Comparison of ENCODE assay signal across 17 mouse cellular contexts in genomic region chr1:110118071-110118470, GRCm38 (mm10).
"Had no signal": no experiment of that assay in that cellular context is flagged by ENCODE, and none has a peak within 500 bp of the region (broad histone marks: within the 10 kb centered on the region; RNA-seq: fewer than 3 reads in every experiment).

No protein-coding gene starts in this region.

- H3K4me2 ChIP-seq: liver, embryonic 15.5 days; lung, embryonic 15.5 days; midbrain, embryonic 12.5 days; neural tube, embryonic 12.5 days; stomach, embryonic 15.5 days had no signal

- H3K9me3 ChIP-seq: liver, embryonic 15.5 days; lung, embryonic 15.5 days; megakaryocyte, embryonic 14.5 days; midbrain, embryonic 12.5 days; neural tube, embryonic 12.5 days; stomach, embryonic 15.5 days had no signal

- H3K36me3 ChIP-seq: liver, embryonic 15.5 days; lung, embryonic 15.5 days; midbrain, embryonic 12.5 days; neural tube, embryonic 12.5 days; stomach, embryonic 15.5 days had no signal

- H3K27me3 ChIP-seq: liver, embryonic 15.5 days; lung, embryonic 15.5 days; megakaryocyte, embryonic 14.5 days; midbrain, embryonic 12.5 days; neural tube, embryonic 12.5 days; stomach, embryonic 15.5 days had no signal

- DNase-seq: liver, postnatal 0 days; lung, adult 2 months; lung, postnatal 14 days; lung, postnatal 36 days; right cerebral cortex, postnatal 14 days; thymus, adult 18-20 months; thymus, postnatal 14 days; thymus, postnatal 36 days had no signal

- H3K27ac ChIP-seq: liver, embryonic 15.5 days; lung, embryonic 15.5 days; macrophage; midbrain, embryonic 12.5 days; neural tube, embryonic 12.5 days; stomach, embryonic 15.5 days; stomach, postnatal 0 days had no signal

- H3K4me3 ChIP-seq: liver, embryonic 15.5 days; lung, embryonic 15.5 days; megakaryocyte, embryonic 14.5 days; midbrain, embryonic 12.5 days; neural tube, embryonic 12.5 days; stomach, embryonic 15.5 days had no signal

- ATAC-seq: liver, postnatal 0 days; lung, postnatal 0 days had no signal

- H3K9ac ChIP-seq: liver, embryonic 15.5 days; liver, postnatal 0 days; lung, embryonic 15.5 days; midbrain, embryonic 12.5 days; neural tube, embryonic 12.5 days; stomach, embryonic 15.5 days had no signal

- H3K4me1 ChIP-seq: liver, embryonic 15.5 days; lung, embryonic 15.5 days; megakaryocyte, embryonic 14.5 days; midbrain, embryonic 12.5 days; neural tube, embryonic 12.5 days; stomach, embryonic 15.5 days had no signal
